ENCODE assay signal across 13 mouse cellular contexts in the genomic region with DNA sequence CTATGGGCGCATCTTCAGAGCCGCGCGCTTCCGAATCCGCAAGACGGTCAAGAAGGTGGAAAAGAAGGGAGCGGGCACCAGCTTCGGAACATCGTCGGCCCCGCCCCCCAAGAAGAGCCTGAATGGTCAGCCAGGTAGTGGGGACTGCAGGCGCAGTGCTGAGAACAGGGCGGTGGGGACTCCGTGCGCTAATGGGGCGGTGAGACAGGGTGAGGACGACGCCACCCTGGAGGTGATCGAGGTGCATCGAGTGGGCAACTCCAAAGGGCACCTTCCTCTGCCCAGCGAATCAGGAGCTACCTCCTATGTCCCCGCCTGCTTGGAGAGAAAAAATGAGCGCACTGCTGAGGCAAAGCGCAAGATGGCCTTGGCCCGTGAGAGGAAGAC. TPM values are rescaled to one million over a fixed set of nuclear protein-coding genes. Genes with fewer than 3 reads are reported as not detected.
DNase-seq lines count a peak whose midpoint lies in the region; ATAC-seq and TF ChIP-seq lines count a peak whose summit lies in the region.
"Had no signal": no experiment of that assay in that cellular context is flagged by ENCODE, and none has a peak within 500 bp of the region (broad histone marks: within the 10 kb centered on the region; RNA-seq: fewer than 3 reads in every experiment).

No protein-coding gene starts in this region.

- intact Hi-C loops in left cerebral cortex, postnatal 4 days (cut with DNase I): loop anchor here (5.0 kb wide), 2 partner anchors 837 to 1472 kb away; no protein-coding TSS in a partner anchor
- intact Hi-C loops in heart, adult 2 months (cut with DNase I): no loop called here

- TF ChIP-seq EP300 in heart, adult 2 months (IDR thresholded peaks at IDR 0.05; ENCODE audit: insufficient read depth, low read depth, low read length): no peak

- no peaks in the 10 kb centered on the region for H3K79me2 ChIP-seq in heart, adult 2 months (replicated peaks; ENCODE audit: control insufficient read depth, insufficient read depth, low read length)

- peak; percentile 40; the same call in 1 of the 2 replicates for ATAC-seq in forebrain, postnatal 0 days
- ATAC-seq in midbrain, postnatal 0 days (ENCODE audit: low FRiP score): peak; percentile 68

- peak; percentile 8 for DNase-seq in left cerebral cortex, postnatal 4 days
- DNase-seq in left cerebral cortex, adult 9 months (ENCODE audit: low spot score in 2 of 2): no peak
- DNase-seq in embryonic facial prominence, embryonic 10.5 days (ENCODE audit: low spot score): no peak
- no peak for DNase-seq in forebrain, postnatal 0 days
- DNase-seq in midbrain, postnatal 0 days (ENCODE audit: low spot score): peak; percentile 16
- DNase-seq in heart, adult 2 months: no peak
- DNase-seq in thymus, postnatal 10 days (ENCODE audit: low spot score in 2 of 2): no peak
- DNase-seq in heart, adult 9 months (ENCODE audit: low spot score in 2 of 2): no peak
- DNase-seq: cerebellum, adult 8-10 months; heart, postnatal 4 days; spleen, adult 18-20 months; thymus, postnatal 14 days had no signal

- WGBS in embryonic facial prominence, embryonic 10.5 days: 2% methylated on average over 26 of the region's 26 CpGs
- 2% methylated on average over 26 of the region's 26 CpGs for WGBS in forebrain, postnatal 0 days
- 2% methylated on average over 26 of the region's 26 CpGs for WGBS in midbrain, postnatal 0 days
- 3% methylated on average over 26 of the region's 26 CpGs for WGBS in heart, adult 2 months

- no peak for TF ChIP-seq POLR2A in heart, adult 2 months (IDR thresholded peaks at IDR 0.05; ENCODE audit: insufficient read depth, low read depth, low read length)

- H3K4me2 ChIP-seq in forebrain, postnatal 0 days (ENCODE audit: low read depth): peak overlapping the region; percentile 97
- H3K4me2 ChIP-seq in midbrain, postnatal 0 days (ENCODE audit: low read depth, low read length, poor library complexity, severe bottlenecking): peak overlapping the region; percentile 95

- H3K4me1 ChIP-seq in embryonic facial prominence, embryonic 10.5 days: peaks cover 10% of the 10 kb centered on the region; the same call in 1 of the 2 replicates
- H3K4me1 ChIP-seq in forebrain, postnatal 0 days (ENCODE audit: insufficient read depth): peaks cover 3% of the 10 kb centered on the region; the same call in 1 of the 2 replicates
- H3K4me1 ChIP-seq in midbrain, postnatal 0 days (ENCODE audit: insufficient read depth, low read length): peaks cover 4% of the 10 kb centered on the region; the same call in 1 of the 2 replicates
- H3K4me1 ChIP-seq in heart, adult 2 months (ENCODE audit: control insufficient read depth, insufficient read depth, low read length): no peaks in the 10 kb centered on the region

- no peak overlapping the region for H3K27ac ChIP-seq in embryonic facial prominence, embryonic 10.5 days (replicated peaks)
- no peak overlapping the region for H3K27ac ChIP-seq in forebrain, postnatal 0 days (ENCODE audit: low read depth, low read length)
- H3K27ac ChIP-seq in midbrain, postnatal 0 days (ENCODE audit: low read depth, low read length): no peak overlapping the region
- no peak overlapping the region for H3K27ac ChIP-seq in heart, adult 2 months
- H3K27ac ChIP-seq: liver, embryonic 14.5 days had no signal

- H3K9me3 ChIP-seq in embryonic facial prominence, embryonic 10.5 days: no peaks in the 10 kb centered on the region
- no peaks in the 10 kb centered on the region for H3K9me3 ChIP-seq in forebrain, postnatal 0 days (ENCODE audit: low read length)
- no peaks in the 10 kb centered on the region for H3K9me3 ChIP-seq in midbrain, postnatal 0 days (ENCODE audit: low read length)

- H3K27me3 ChIP-seq in embryonic facial prominence, embryonic 10.5 days (replicated peaks; ENCODE audit: low read depth, poor library complexity, severe bottlenecking): peaks cover 54% of the 10 kb centered on the region
- peaks cover 11% of the 10 kb centered on the region; the same call in 1 of the 2 replicates for H3K27me3 ChIP-seq in forebrain, postnatal 0 days (ENCODE audit: insufficient read depth, low read length)
- peaks cover 15% of the 10 kb centered on the region for H3K27me3 ChIP-seq in midbrain, postnatal 0 days (ENCODE audit: insufficient read depth, low read length)
- H3K27me3 ChIP-seq in heart, adult 2 months (ENCODE audit: control insufficient read depth, insufficient read depth, low read length): no peaks in the 10 kb centered on the region; the same call in 1 of the 2 replicates

- TF ChIP-seq CTCF in forebrain, postnatal 0 days (IDR thresholded peaks at IDR 0.05; ENCODE audit: low read depth): no peak
- TF ChIP-seq CTCF in midbrain, postnatal 0 days (IDR thresholded peaks at IDR 0.05): no peak
- TF ChIP-seq CTCF in heart, adult 2 months (IDR thresholded peaks at IDR 0.05): no peak

- peak overlapping the region; percentile 55 for H3K9ac ChIP-seq in forebrain, postnatal 0 days
- H3K9ac ChIP-seq in midbrain, postnatal 0 days (replicated peaks; ENCODE audit: low read length, poor library complexity, severe bottlenecking): peak overlapping the region; percentile 25; the same call in 1 of the 2 replicates
- no peak overlapping the region for H3K9ac ChIP-seq in heart, adult 2 months (ENCODE audit: low read depth, low read length)
- H3K9ac ChIP-seq: liver, embryonic 14.5 days had no signal

- H3K4me3 ChIP-seq in embryonic facial prominence, embryonic 10.5 days: peak overlapping the region; percentile 39
- peak overlapping the region; percentile 54 for H3K4me3 ChIP-seq in forebrain, postnatal 0 days (ENCODE audit: low read depth, low read length)
- peak overlapping the region; percentile 50 for H3K4me3 ChIP-seq in midbrain, postnatal 0 days (ENCODE audit: low read depth, low read length)
- no peak overlapping the region for H3K4me3 ChIP-seq in heart, adult 2 months

- H3K36me3 ChIP-seq in embryonic facial prominence, embryonic 10.5 days (replicated peaks): no peaks in the 10 kb centered on the region
- H3K36me3 ChIP-seq in forebrain, postnatal 0 days (ENCODE audit: insufficient read depth): no peaks in the 10 kb centered on the region
- no peaks in the 10 kb centered on the region for H3K36me3 ChIP-seq in midbrain, postnatal 0 days (ENCODE audit: insufficient read depth, low read length)
- no peaks in the 10 kb centered on the region for H3K36me3 ChIP-seq in heart, adult 2 months (ENCODE audit: control insufficient read depth, insufficient read depth, low read length)

RNA-seq across cellular contexts. Expression of a gene that starts 1.4 kb away (rescaled TPM):
- total RNA-seq in left cerebral cortex, postnatal 4 days (2021): 1 to 10 TPM; 6.0 to 8.4 TPM
- 0.09 and 0.29 TPM in 2 replicates for polyA plus RNA-seq in embryonic facial prominence, embryonic 10.5 days (2016; fragmentation: Nextera tagmentation; extraction: Ambion mirVana)
- 7.5 and 8.4 TPM in 2 replicates for total RNA-seq in forebrain, postnatal 0 days (2014; rRNA removed)
- 3.1 and 4.7 TPM in 2 replicates for polyA plus RNA-seq in forebrain, postnatal 0 days (2015; fragmentation: Nextera tagmentation; extraction: Ambion mirVana)
- total RNA-seq in midbrain, postnatal 0 days (2014; rRNA removed): 9.7 and 10.1 TPM in 2 replicates
- polyA plus RNA-seq in midbrain, postnatal 0 days (2015; fragmentation: Nextera tagmentation; extraction: Ambion mirVana): 4.5 and 5.0 TPM in 2 replicates
- not detected for total RNA-seq in heart, adult 2 months (2021)
- polyA plus RNA-seq in heart, adult 2 months (2012; rRNA removed): not detected in 2 replicates
- total RNA-seq: heart, postnatal 4 days had no signal
- polyA plus RNA-seq: liver, embryonic 14.5 days had no signal

Comparison
In these comparisons a context has a peak if more than half of its experiments do, and no peak if none do; other contexts are left out.
1. DNase-seq: peak in left cerebral cortex, postnatal 4 days (single experiment) and midbrain, postnatal 0 days (single experiment); none in left cerebral cortex, adult 9 months (0 of 2), embryonic facial prominence, embryonic 10.5 days (single experiment), forebrain, postnatal 0 days (single experiment), heart, adult 2 months (0 of 2), thymus, postnatal 10 days (0 of 2) and heart, adult 9 months (0 of 2).